Mouse (Mus musculus) lung, adult 2 months (tissue): ENCODE results near the gene Uvrag.

Source experiments
- CTCF ChIP-seq: fragments of 200-500 bp; IDR thresholded peaks from 2 replicates; pipeline ENCODE4 v1.5.1; 2011; ENCODE audit warnings: mild to moderate bottlenecking, low read length, control low read depth; ENCODE audit not compliant: insufficient read depth
- POLR2A ChIP-seq: fragments of 200-500 bp; IDR thresholded peaks from 2 replicates; pipeline ENCODE4 v1.6.1; 2011; ENCODE audit warnings: low read depth, mild to moderate bottlenecking, control low read depth, low read length, borderline replicate concordance; ENCODE audit errors: extremely low read depth

DNA sequence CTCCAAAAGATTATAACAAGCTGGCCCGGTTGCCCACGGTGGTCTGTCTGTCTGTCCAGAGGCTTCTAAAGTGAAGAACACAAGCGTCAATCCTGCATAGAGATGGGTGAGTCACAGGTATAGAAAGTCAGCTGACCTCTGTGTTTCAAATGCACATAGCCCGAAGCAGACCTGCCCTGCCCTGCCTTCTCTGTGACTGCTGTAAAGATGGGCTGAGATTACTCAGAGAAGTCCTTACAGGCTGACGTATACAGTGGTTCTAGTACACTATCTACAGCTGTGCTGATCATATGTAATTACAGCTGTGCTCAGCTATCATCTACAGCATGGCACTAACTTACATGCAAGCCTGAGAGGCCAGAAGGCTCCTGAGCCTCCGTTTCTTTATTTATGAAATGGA is 62.1 kb downstream of the Uvrag start:
- no peak for TF ChIP-seq CTCF
- TF ChIP-seq POLR2A, result no peak
